Mouse (Mus musculus) brain, embryonic 14.5 days (tissue): Measurements from ENCODE around the gene Specc1l.

ENCODE experiments used
- CTCF ChIP-seq: fragments of 200-500 bp; IDR thresholded peaks from 2 replicates; pipeline ENCODE4 v1.5.1; 2012; ENCODE audit warnings: inconsistent platforms, mild to moderate bottlenecking, moderate library complexity, borderline replicate concordance; ENCODE audit not compliant: insufficient read depth, insufficient read length; ENCODE audit errors: extremely low read depth
- POLR2A ChIP-seq: fragments of 200-500 bp; IDR thresholded peaks from 2 replicates; pipeline ENCODE4 v1.6.1; 2012; ENCODE audit warnings: mild to moderate bottlenecking, inconsistent platforms, borderline replicate concordance; ENCODE audit not compliant: poor library complexity, insufficient read depth, insufficient read length, severe bottlenecking; ENCODE audit errors: extremely low read depth

DNA sequence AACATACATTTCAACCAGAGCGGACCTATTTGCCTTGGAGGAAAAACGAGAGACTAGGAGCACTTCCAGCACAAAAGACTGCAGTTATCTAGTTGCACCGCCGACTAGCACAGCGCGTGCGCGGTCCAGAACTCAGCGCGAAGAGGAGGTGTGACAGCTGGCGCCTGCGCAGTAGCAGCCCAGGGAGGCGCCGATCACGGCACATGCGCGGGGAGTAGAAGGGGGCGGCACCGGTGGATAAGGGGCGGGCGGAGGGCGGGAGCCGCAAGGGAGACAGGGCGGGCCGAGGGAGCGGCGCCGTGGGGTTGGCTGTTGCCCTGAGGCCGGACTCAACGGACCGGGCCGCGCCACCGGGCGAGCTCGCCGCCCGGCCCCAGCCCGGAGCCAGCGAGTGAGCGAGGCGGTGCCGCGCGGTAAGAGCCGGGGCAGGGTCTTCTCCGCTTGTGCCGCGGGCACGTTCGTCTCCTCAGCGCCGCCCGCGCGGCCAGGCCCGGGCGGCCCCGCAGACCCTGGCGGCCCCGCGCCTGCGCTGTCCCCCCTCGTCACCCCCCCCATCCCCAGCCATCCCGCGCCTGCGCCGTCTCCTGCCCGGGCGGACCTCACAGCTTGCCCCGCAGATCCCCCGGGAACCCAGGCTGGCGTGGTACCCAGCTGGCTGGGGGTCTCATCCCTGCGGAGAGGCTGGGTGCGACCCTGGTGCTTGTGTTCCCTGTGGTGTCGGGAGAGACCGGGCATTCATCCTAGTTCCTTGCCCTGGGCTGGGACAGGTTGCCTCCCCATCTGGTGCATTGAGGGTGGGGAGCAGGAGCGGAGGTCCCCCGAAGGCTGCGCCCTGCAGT is at the start of gene Specc1l:
- TF ChIP-seq POLR2A (peak; percentile 96), CTCF (no peak)
